Mouse (Mus musculus) monocyte, adult 5-6 weeks (primary cell): ENCODE measurements around the gene Tmem150b. TPM values are rescaled to one million over a fixed set of nuclear protein-coding genes. Genes with fewer than 3 reads are reported as not detected.

ENCODE experiments used
- ATAC-seq: fragments of 153-309, 156-312 bp; replicated peaks from 2 replicates; pipeline ENCODE4 v1.8.0; 2017; ENCODE audit warnings: mild to moderate bottlenecking; ENCODE audit not compliant: low TSS enrichment, insufficient number of reproducible peaks, severe bottlenecking, poor library complexity, low FRiP score
- total RNA-seq: library from RNA; stranded (forward); fragments of 200-1000, 200-491, 200-594 nt; gene quantifications from 3 replicates; pipeline ENCODE4 v1.2.3, GENCODE M21; 2017

Gene Tmem150b
- total RNA-seq, 1 experiment from 2014 or later = 6.8 TPM

GRCm38 (mm10) chr7:4674114-4674731, 50.8 kb downstream of the Tmem150b start:
- ATAC-seq = no peak

DNA sequence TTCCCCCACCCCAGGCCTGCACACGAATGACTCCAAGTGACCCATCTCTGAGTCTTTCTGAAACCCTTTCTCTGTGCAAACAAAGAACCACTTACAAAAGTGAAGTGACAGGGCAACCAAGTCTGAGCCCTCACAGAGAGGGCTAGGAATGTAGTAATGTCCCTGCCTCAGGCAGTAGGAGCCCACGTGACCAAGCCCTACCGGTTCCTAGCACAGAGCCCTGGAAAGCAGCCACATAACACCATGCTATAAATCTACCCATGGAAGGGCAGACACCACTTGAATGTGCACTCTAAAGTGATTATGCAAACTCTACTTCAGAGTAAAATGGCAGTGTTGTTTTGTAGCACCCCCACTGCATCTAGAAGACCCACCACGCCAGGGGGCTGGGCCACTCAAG, 53.1 kb downstream of the Tmem150b start:
- ATAC-seq = no peak

- ATAC-seq = no peak
Measured at GRCm38 (mm10) chr7:4670655-4671255, 54.3 kb downstream of the Tmem150b start.

DNA sequence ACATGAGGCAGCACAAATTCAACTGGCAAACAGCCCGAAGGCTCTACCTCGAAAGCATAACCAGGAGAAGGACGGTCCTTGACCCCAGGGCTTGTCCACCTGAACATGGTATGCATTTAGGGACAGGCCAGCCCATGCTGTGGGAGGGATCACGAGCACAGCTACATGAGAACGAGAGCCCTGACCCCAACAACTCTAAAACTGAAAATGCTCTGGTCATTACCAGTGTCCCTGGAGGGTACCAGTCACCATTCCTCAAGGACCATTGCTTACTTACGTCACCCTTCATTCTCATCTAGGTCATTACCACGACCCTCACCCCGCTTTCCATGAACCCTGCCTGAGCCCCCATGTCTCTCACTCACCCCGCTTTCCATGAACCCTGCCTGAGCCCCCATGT, 55.9 kb downstream of the Tmem150b start:
- no peak for ATAC-seq

GRCm38 (mm10) chr7:4668506-4668905, 56.5 kb downstream of the Tmem150b start:
- no peak for ATAC-seq

DNA sequence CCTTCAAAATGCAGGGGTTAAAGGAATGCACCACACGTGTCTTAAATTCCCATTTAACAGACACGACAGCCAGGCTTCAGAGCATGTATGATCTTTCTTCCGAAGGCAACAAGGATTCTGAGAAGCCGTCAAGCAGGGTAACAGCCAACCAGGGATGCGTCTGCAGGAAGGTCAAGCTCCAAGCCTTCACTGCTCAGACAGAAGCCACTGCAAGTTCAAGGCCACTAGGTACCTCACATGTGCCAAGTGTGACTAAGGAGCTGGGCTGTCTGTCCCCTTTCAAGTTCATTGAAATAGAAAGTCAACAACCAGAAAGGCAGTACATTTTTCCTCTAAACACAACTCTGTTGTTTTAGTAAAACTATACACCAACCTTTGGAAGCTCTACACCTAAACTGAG, 58.2 kb downstream of the Tmem150b start:
- no peak for ATAC-seq

GRCm38 (mm10) chr7:4663742-4664141, 61.3 kb downstream of the Tmem150b start:
- no peak for ATAC-seq

- ATAC-seq = no peak
Measured at GRCm38 (mm10) chr7:4663179-4663578, 61.9 kb downstream of the Tmem150b start.

DNA sequence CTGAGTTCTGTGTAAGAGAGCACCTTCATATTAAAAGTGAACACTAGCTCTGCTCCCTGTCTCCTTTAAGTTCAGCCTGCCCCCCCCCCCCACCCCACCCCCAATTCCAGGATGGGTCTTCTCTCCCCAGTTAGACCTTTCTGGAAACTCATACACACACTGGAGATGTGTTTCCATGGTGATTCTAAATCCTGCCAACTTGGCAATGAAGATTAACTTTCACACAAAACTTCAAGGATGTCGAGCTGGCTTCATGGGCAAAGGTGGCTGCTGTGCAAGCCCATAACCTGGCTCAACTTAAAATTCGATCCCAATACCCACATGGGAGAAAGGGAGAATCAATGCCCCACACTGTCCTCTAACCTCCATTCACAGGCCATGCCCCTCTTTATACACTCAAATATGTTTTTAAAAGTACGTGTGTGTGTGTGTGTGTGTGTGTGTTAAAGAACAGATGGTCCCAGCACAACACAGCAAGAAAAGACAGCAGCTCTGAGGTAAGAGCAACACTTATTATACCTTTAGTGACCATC, 65.1 kb downstream of the Tmem150b start:
- ATAC-seq = no peak

DNA sequence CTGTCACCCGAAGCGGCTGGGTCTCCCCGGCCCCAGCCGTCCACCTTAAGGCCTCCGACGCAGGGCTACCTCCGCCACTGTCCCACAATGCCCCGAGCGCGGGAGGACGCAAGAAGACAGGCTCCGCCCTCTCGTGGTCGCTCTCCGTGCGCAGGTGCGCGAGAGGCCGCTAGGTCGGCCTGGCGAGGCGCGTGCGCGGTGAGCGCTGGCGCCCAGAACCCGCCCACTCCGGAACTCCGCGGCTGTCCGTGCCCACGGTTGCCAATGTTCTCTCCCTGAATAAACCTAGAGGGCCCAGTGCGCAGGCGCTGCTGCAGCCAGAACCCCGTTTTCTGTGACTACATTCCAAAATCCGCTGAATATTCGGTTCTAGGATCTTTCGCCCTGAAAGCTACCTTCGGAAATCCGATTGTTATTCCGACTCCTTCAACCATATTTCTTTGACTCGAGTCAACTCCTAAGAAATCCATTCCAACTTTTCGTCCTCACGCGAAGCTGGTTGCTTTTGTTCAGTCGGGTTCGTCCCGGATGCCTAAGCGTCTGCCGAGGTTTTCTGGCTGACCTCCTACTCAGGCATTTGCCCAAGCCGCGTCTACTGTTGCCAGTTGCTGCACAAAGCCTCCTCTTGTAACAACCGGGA, 66.0 kb downstream of the Tmem150b start, which contains the start of gene Ppp6r1:
TSS of gene Ppp6r1 (minus strand) at position 108 of the 640 bp plus-strand sequence.
- peak; percentile 84 for ATAC-seq

- ATAC-seq = no peak
Measured at GRCm38 (mm10) chr7:4658128-4658907, 66.7 kb downstream of the Tmem150b start.

DNA sequence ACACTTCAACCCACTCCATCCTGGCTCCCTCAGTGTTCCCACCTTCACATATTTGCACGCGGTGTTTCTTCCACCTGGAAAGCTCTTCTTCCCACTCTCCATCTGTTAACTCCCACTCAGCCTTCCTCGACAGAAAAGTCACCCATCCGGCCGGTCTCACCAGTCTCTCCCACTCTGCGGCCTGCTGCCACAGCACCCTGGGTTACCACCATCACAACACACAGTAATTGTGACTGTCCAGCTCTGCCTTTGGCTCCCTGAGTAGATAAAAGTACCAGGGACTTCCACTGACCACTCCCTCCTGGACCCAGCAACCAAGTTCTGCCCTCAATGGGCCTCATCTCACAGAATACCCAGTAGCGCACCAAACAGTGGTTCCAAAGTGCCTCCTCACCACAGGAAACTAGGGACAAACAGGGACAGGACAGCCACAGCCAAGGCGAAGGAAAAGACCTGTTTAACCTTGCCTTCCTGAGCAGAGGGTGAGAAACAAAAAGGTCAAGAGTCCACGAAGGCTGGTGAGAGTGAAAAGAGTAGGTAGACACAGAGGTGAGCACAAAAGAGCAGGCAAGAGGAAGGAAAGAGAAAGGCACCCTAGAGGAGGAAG, 67.4 kb downstream of the Tmem150b start:
- ATAC-seq = no peak

Other genes with a start within 250 kb of the Tmem150b start
- gene Ppp1r12c, start 223.6 kb downstream of the Tmem150b start, total RNA-seq = 272 to 296 TPM (median 283 TPM) in 3 replicates
- not detected in 3 replicates for gene Tnnt1, start 208.9 kb downstream of the Tmem150b start, total RNA-seq
- gene Tnni3, start 201.0 kb downstream of the Tmem150b start, total RNA-seq = 6.1 to 6.3 TPM in 2 of 3 replicates, not detected in the other
- 0.85 to 2.0 TPM (median 1.8 TPM) in 3 replicates for gene Dnaaf3, start 192.8 kb downstream of the Tmem150b start, total RNA-seq
- not detected in 3 replicates for gene Syt5, start 177.7 kb downstream of the Tmem150b start, total RNA-seq
- gene Ptprh, start 121.2 kb downstream of the Tmem150b start, total RNA-seq = 0.39 TPM in 1 of 3 replicates, not detected in the others
- gene Tmem86b, start 93.8 kb downstream of the Tmem150b start, total RNA-seq = 18.1 to 27.9 TPM (median 21.7 TPM) in 3 replicates
- gene Ppp6r1, start 66.2 kb downstream of the Tmem150b start, total RNA-seq = 101 to 191 TPM (median 127 TPM) in 3 replicates
- gene Hspbp1, start 40.2 kb downstream of the Tmem150b start, total RNA-seq = 12.9 to 47.3 TPM (median 16.6 TPM) in 3 replicates
- gene Brsk1, start 34.6 kb downstream of the Tmem150b start, total RNA-seq = not detected in 3 replicates
- 25.1 to 60.4 TPM (median 38.0 TPM) in 3 replicates for gene Kmt5c, start 14.9 kb upstream of the Tmem150b start, total RNA-seq
- gene Cox6b2, start 27.8 kb upstream of the Tmem150b start, total RNA-seq = 4.7 TPM in 1 of 3 replicates, not detected in the others
- not detected in 3 replicates for gene Fam71e2, start 46.1 kb upstream of the Tmem150b start, total RNA-seq
- not detected in 3 replicates for gene Il11, start 57.6 kb upstream of the Tmem150b start, total RNA-seq
- not detected in 3 replicates for gene Tmem190, start 57.7 kb upstream of the Tmem150b start, total RNA-seq
- gene Tmem238, start 64.4 kb upstream of the Tmem150b start, total RNA-seq = 0.53 to 1.5 TPM (median 1.2 TPM) in 3 replicates
- gene Rpl28, start 67.6 kb upstream of the Tmem150b start, total RNA-seq = 260 to 549 TPM (median 279 TPM) in 3 replicates
- 96.9 to 129 TPM (median 127 TPM) in 3 replicates for gene Ube2s, start 87.3 kb upstream of the Tmem150b start, total RNA-seq
- gene Shisa7, start 119.4 kb upstream of the Tmem150b start, total RNA-seq = 0.11 TPM in 1 of 3 replicates, not detected in the others
- gene Isoc2b, start 145.0 kb upstream of the Tmem150b start, total RNA-seq = 7.1 to 45.7 TPM (median 35.7 TPM) in 3 replicates
- 4.5 to 8.4 TPM (median 7.9 TPM) in 3 replicates for gene Isoc2a, start 151.9 kb upstream of the Tmem150b start, total RNA-seq
- not detected in 3 replicates for gene Gm36210, start 181.3 kb upstream of the Tmem150b start, total RNA-seq
- 2.6 to 6.0 TPM (median 5.9 TPM) in 3 replicates for gene Zfp628, start 190.0 kb upstream of the Tmem150b start, total RNA-seq
- gene Nat14, start 196.8 kb upstream of the Tmem150b start, total RNA-seq = 0.49 TPM in 1 of 3 replicates, not detected in the others
- gene Ssc5d, start 200.5 kb upstream of the Tmem150b start, total RNA-seq = not detected in 3 replicates
- gene Sbk2, start 239.2 kb upstream of the Tmem150b start, total RNA-seq = not detected in 3 replicates
- not detected in 3 replicates for gene Sbk3, start 245.9 kb upstream of the Tmem150b start, total RNA-seq